Mouse (Mus musculus): Measurements from ENCODE around the gene Sema3a. TPM values are rescaled to one million over a fixed set of nuclear protein-coding genes. Genes with fewer than 3 reads are reported as not detected.

Gene Sema3a
- polyA plus RNA-seq, 2 experiments, result 22.1 to 43.8 TPM

GRCm38 (mm10) chr5:13347068-13347467 lies 221.9 kb downstream of the Sema3a start:
- DNase-seq (ENCODE audit: low spot score) (no peak), ATAC-seq (ENCODE audit: low FRiP score, low read depth) (no peak; the same call in 1 of the 2 replicates)
- TF ChIP-seq POLR2A (IDR thresholded peaks at IDR 0.05; ENCODE audit: borderline replicate concordance, extremely low read depth, insufficient read depth, insufficient read length), result no peak
- no peaks in the 10 kb centered on the region for H3K27me3 ChIP-seq (ENCODE audit: control insufficient read depth, insufficient read depth, low read length)
- no peak overlapping the region for H3K9ac ChIP-seq (ENCODE audit: low read depth, low read length, severe bottlenecking)
- H3K4me3 ChIP-seq (replicated peaks; ENCODE audit: low read length), result no peak overlapping the region
- no peaks in the 10 kb centered on the region for H3K36me3 ChIP-seq (ENCODE audit: control insufficient read depth, insufficient read depth, low read length)
- H3K4me1 ChIP-seq (ENCODE audit: control insufficient read depth, insufficient read depth, low read length), result no peaks in the 10 kb centered on the region
- 20% methylated on average over 4 of the region's 4 CpGs for WGBS
- no peaks in the 10 kb centered on the region for H3K9me3 ChIP-seq (ENCODE audit: control insufficient read depth, low read length)
- no peak overlapping the region for H3K27ac ChIP-seq (replicated peaks; ENCODE audit: low read depth, low read length)
- H3K4me2 ChIP-seq (replicated peaks; ENCODE audit: low read depth, low read length, severe bottlenecking), result no peak overlapping the region

GRCm38 (mm10) chr5:13351611-13352010 lies 226.4 kb downstream of the Sema3a start:
- no peak overlapping the region for H3K27ac ChIP-seq (replicated peaks; ENCODE audit: low read depth, low read length)
- H3K9me3 ChIP-seq (ENCODE audit: control insufficient read depth, low read length), result no peaks in the 10 kb centered on the region
- no peak overlapping the region for H3K9ac ChIP-seq (ENCODE audit: low read depth, low read length, severe bottlenecking)
- no peak for ATAC-seq (ENCODE audit: low FRiP score, low read depth)
- H3K27me3 ChIP-seq (ENCODE audit: control insufficient read depth, insufficient read depth, low read length), result no peaks in the 10 kb centered on the region
- no peak for TF ChIP-seq POLR2A (IDR thresholded peaks at IDR 0.05; ENCODE audit: borderline replicate concordance, extremely low read depth, insufficient read depth, insufficient read length)
- H3K36me3 ChIP-seq (ENCODE audit: control insufficient read depth, insufficient read depth, low read length), result no peaks in the 10 kb centered on the region
- H3K4me1 ChIP-seq (ENCODE audit: control insufficient read depth, insufficient read depth, low read length), result no peaks in the 10 kb centered on the region
- no peak overlapping the region for H3K4me3 ChIP-seq (replicated peaks; ENCODE audit: low read length)
- WGBS, result 44% methylated on average over 4 of the region's 4 CpGs
- H3K4me2 ChIP-seq (replicated peaks; ENCODE audit: low read depth, low read length, severe bottlenecking), result no peak overlapping the region
- DNase-seq (ENCODE audit: low spot score), result no peak

GRCm38 (mm10) chr5:13352995-13353394 lies 227.8 kb downstream of the Sema3a start:
- no peak for ATAC-seq (ENCODE audit: low FRiP score, low read depth)
- Histone ChIP-seq H3K9ac (ENCODE audit: low read depth, low read length, severe bottlenecking) (no peak overlapping the region), H3K4me3 (replicated peaks; ENCODE audit: low read length) (no peak overlapping the region), H3K4me1 (ENCODE audit: control insufficient read depth, insufficient read depth, low read length) (no peaks in the 10 kb centered on the region), H3K4me2 (replicated peaks; ENCODE audit: low read depth, low read length, severe bottlenecking) (no peak overlapping the region), H3K36me3 (ENCODE audit: control insufficient read depth, insufficient read depth, low read length) (no peaks in the 10 kb centered on the region), H3K27me3 (ENCODE audit: control insufficient read depth, insufficient read depth, low read length) (no peaks in the 10 kb centered on the region), H3K27ac (replicated peaks; ENCODE audit: low read depth, low read length) (no peak overlapping the region), H3K9me3 (ENCODE audit: control insufficient read depth, low read length) (no peaks in the 10 kb centered on the region)
- TF ChIP-seq POLR2A (IDR thresholded peaks at IDR 0.05; ENCODE audit: borderline replicate concordance, extremely low read depth, insufficient read depth, insufficient read length), result no peak
- 75% methylated on average over 1 of the region's 1 CpGs for WGBS
- no peak for DNase-seq (ENCODE audit: low spot score)

- Histone ChIP-seq H3K4me3 (replicated peaks; ENCODE audit: low read length) (no peak overlapping the region), H3K36me3 (ENCODE audit: control insufficient read depth, insufficient read depth, low read length) (no peaks in the 10 kb centered on the region), H3K9me3 (ENCODE audit: control insufficient read depth, low read length) (no peaks in the 10 kb centered on the region), H3K27me3 (ENCODE audit: control insufficient read depth, insufficient read depth, low read length) (no peaks in the 10 kb centered on the region), H3K4me1 (ENCODE audit: control insufficient read depth, insufficient read depth, low read length) (no peaks in the 10 kb centered on the region), H3K4me2 (replicated peaks; ENCODE audit: low read depth, low read length, severe bottlenecking) (no peak overlapping the region), H3K9ac (ENCODE audit: low read depth, low read length, severe bottlenecking) (no peak overlapping the region), H3K27ac (replicated peaks; ENCODE audit: low read depth, low read length) (no peak overlapping the region)
- DNase-seq (ENCODE audit: low spot score) (no peak), ATAC-seq (ENCODE audit: low FRiP score, low read depth) (no peak)
- TF ChIP-seq POLR2A (IDR thresholded peaks at IDR 0.05; ENCODE audit: borderline replicate concordance, extremely low read depth, insufficient read depth, insufficient read length), result no peak
- WGBS, result 87% methylated on average over 1 of the region's 1 CpGs
Measured at GRCm38 (mm10) chr5:13353539-13353938, 228.3 kb downstream of the Sema3a start.

GRCm38 (mm10) chr5:13354913-13355312 lies 229.7 kb downstream of the Sema3a start:
- Histone ChIP-seq H3K4me3 (replicated peaks; ENCODE audit: low read length) (no peak overlapping the region), H3K4me1 (ENCODE audit: control insufficient read depth, insufficient read depth, low read length) (no peaks in the 10 kb centered on the region), H3K9me3 (ENCODE audit: control insufficient read depth, low read length) (no peaks in the 10 kb centered on the region), H3K27ac (replicated peaks; ENCODE audit: low read depth, low read length) (no peak overlapping the region), H3K27me3 (ENCODE audit: control insufficient read depth, insufficient read depth, low read length) (no peaks in the 10 kb centered on the region), H3K36me3 (ENCODE audit: control insufficient read depth, insufficient read depth, low read length) (no peaks in the 10 kb centered on the region), H3K9ac (ENCODE audit: low read depth, low read length, severe bottlenecking) (no peak overlapping the region), H3K4me2 (replicated peaks; ENCODE audit: low read depth, low read length, severe bottlenecking) (no peak overlapping the region)
- no peak for TF ChIP-seq POLR2A (IDR thresholded peaks at IDR 0.05; ENCODE audit: borderline replicate concordance, extremely low read depth, insufficient read depth, insufficient read length)
- ATAC-seq (ENCODE audit: low FRiP score, low read depth) (no peak), DNase-seq (ENCODE audit: low spot score) (no peak)
- 100% methylated on average over 1 of the region's 1 CpGs for WGBS

- TF ChIP-seq POLR2A (IDR thresholded peaks at IDR 0.05; ENCODE audit: borderline replicate concordance, extremely low read depth, insufficient read depth, insufficient read length), result no peak
- WGBS, result 11% methylated on average over 4 of the region's 4 CpGs
- H3K9me3 ChIP-seq (ENCODE audit: control insufficient read depth, low read length), result no peaks in the 10 kb centered on the region
Measured at GRCm38 (mm10) chr5:13358770-13359169, 233.6 kb downstream of the Sema3a start.

More at GRCm38 (mm10) chr5:13358770-13359169, 233.6 kb downstream of the Sema3a start:
- Histone ChIP-seq H3K4me3 (replicated peaks; ENCODE audit: low read length) (no peak overlapping the region), H3K4me2 (replicated peaks; ENCODE audit: low read depth, low read length, severe bottlenecking) (no peak overlapping the region), H3K9ac (ENCODE audit: low read depth, low read length, severe bottlenecking) (no peak overlapping the region), H3K36me3 (ENCODE audit: control insufficient read depth, insufficient read depth, low read length) (no peaks in the 10 kb centered on the region), H3K4me1 (ENCODE audit: control insufficient read depth, insufficient read depth, low read length) (no peaks in the 10 kb centered on the region), H3K27ac (replicated peaks; ENCODE audit: low read depth, low read length) (no peak overlapping the region), H3K27me3 (ENCODE audit: control insufficient read depth, insufficient read depth, low read length) (no peaks in the 10 kb centered on the region)
- DNase-seq (ENCODE audit: low spot score) (no peak), ATAC-seq (ENCODE audit: low FRiP score, low read depth) (no peak)
